Mouse (Mus musculus): Measurements from ENCODE around the gene Sash3. TPM values are rescaled to one million over a fixed set of nuclear protein-coding genes. Genes with fewer than 3 reads are reported as not detected.
A peak's percentile ranks its signal among the peaks of the same experiment; 100 is the strongest.

Gene Sash3
- polyA plus RNA-seq, 1 experiment from 2014 or later: 3.4 TPM

GRCm38 (mm10) chrX:48126903-48127476, 19.2 kb upstream of the Sash3 start:
- H3K9me3 ChIP-seq: no peaks in the 10 kb centered on the region
- 72% methylated on average over 6 of the region's 6 CpGs for WGBS
- H3K27me3 ChIP-seq (replicated peaks): no peaks in the 10 kb centered on the region
- H3K36me3 ChIP-seq: no peaks in the 10 kb centered on the region
- H3K27ac ChIP-seq: no peak overlapping the region
- no peaks in the 10 kb centered on the region for H3K4me1 ChIP-seq (replicated peaks)
- H3K4me2 ChIP-seq (replicated peaks): no peak overlapping the region
- ATAC-seq: no peak
- no peak overlapping the region for H3K9ac ChIP-seq
- no peak overlapping the region for H3K4me3 ChIP-seq (replicated peaks)

GRCm38 (mm10) chrX:48127502-48128218, 18.6 kb upstream of the Sash3 start:
- ATAC-seq: no peak
- 75% methylated on average over 6 of the region's 6 CpGs for WGBS
- H3K36me3 ChIP-seq: no peaks in the 10 kb centered on the region
- no peaks in the 10 kb centered on the region for H3K4me1 ChIP-seq (replicated peaks)
- no peak overlapping the region for H3K4me3 ChIP-seq (replicated peaks)
- no peak overlapping the region for H3K4me2 ChIP-seq (replicated peaks)
- H3K27me3 ChIP-seq (replicated peaks): no peaks in the 10 kb centered on the region
- no peak overlapping the region for H3K9ac ChIP-seq
- no peak overlapping the region for H3K27ac ChIP-seq
- H3K9me3 ChIP-seq: no peaks in the 10 kb centered on the region

- 83% methylated on average over 1 of the region's 1 CpGs for WGBS
- Histone ChIP-seq H3K36me3 (no peaks in the 10 kb centered on the region), H3K27ac (no peak overlapping the region), H3K4me2 (replicated peaks) (no peak overlapping the region), H3K4me1 (replicated peaks) (no peaks in the 10 kb centered on the region), H3K4me3 (replicated peaks) (no peak overlapping the region), H3K9ac (no peak overlapping the region), H3K9me3 (no peaks in the 10 kb centered on the region), H3K27me3 (replicated peaks) (no peaks in the 10 kb centered on the region)
- ATAC-seq: no peak
Measured at GRCm38 (mm10) chrX:48129167-48129566, 17.1 kb upstream of the Sash3 start.

- Histone ChIP-seq H3K4me2 (replicated peaks) (no peak overlapping the region), H3K36me3 (no peaks in the 10 kb centered on the region), H3K4me1 (replicated peaks) (no peaks in the 10 kb centered on the region), H3K27ac (no peak overlapping the region), H3K27me3 (replicated peaks) (no peaks in the 10 kb centered on the region), H3K9me3 (no peaks in the 10 kb centered on the region), H3K9ac (no peak overlapping the region), H3K4me3 (replicated peaks) (no peak overlapping the region)
- no peak for ATAC-seq
- 80% methylated on average over 4 of the region's 4 CpGs for WGBS
Measured at GRCm38 (mm10) chrX:48136935-48137334, 9.3 kb upstream of the Sash3 start.

GRCm38 (mm10) chrX:48138011-48138410, 8.2 kb upstream of the Sash3 start:
- H3K9me3 ChIP-seq: no peaks in the 10 kb centered on the region
- no peaks in the 10 kb centered on the region for H3K36me3 ChIP-seq
- no peak overlapping the region for H3K4me2 ChIP-seq (replicated peaks)
- no peak overlapping the region for H3K4me3 ChIP-seq (replicated peaks)
- H3K9ac ChIP-seq: no peak overlapping the region
- WGBS: 70% methylated on average over 6 of the region's 6 CpGs
- H3K4me1 ChIP-seq (replicated peaks): no peaks in the 10 kb centered on the region
- H3K27me3 ChIP-seq (replicated peaks): no peaks in the 10 kb centered on the region
- no peak overlapping the region for H3K27ac ChIP-seq
- ATAC-seq: no peak

GRCm38 (mm10) chrX:48138539-48139275, 7.5 kb upstream of the Sash3 start:
- H3K4me1 ChIP-seq (replicated peaks): no peaks in the 10 kb centered on the region
- H3K4me2 ChIP-seq (replicated peaks): no peak overlapping the region
- no peaks in the 10 kb centered on the region for H3K9me3 ChIP-seq
- ATAC-seq: no peak
- WGBS: 57% methylated on average over 7 of the region's 7 CpGs
- H3K27me3 ChIP-seq (replicated peaks): no peaks in the 10 kb centered on the region
- H3K36me3 ChIP-seq: no peaks in the 10 kb centered on the region
- H3K27ac ChIP-seq: no peak overlapping the region
- H3K4me3 ChIP-seq (replicated peaks): no peak overlapping the region
- H3K9ac ChIP-seq: no peak overlapping the region

GRCm38 (mm10) chrX:48139368-48140285, 6.6 kb upstream of the Sash3 start:
- WGBS: 59% methylated on average over 14 of the region's 14 CpGs
- Histone ChIP-seq H3K27me3 (replicated peaks) (no peaks in the 10 kb centered on the region), H3K36me3 (no peaks in the 10 kb centered on the region), H3K9me3 (no peaks in the 10 kb centered on the region), H3K4me1 (replicated peaks) (no peaks in the 10 kb centered on the region), H3K4me2 (replicated peaks) (no peak overlapping the region), H3K27ac (no peak overlapping the region), H3K9ac (no peak overlapping the region), H3K4me3 (replicated peaks) (no peak overlapping the region)
- ATAC-seq: no peak

GRCm38 (mm10) chrX:48140286-48140877, 5.9 kb upstream of the Sash3 start:
- WGBS: 40% methylated on average over 3 of the region's 3 CpGs

GRCm38 (mm10) chrX:48141481-48141880, 4.8 kb upstream of the Sash3 start:
- WGBS: 66% methylated on average over 6 of the region's 6 CpGs
- Histone ChIP-seq H3K4me2 (replicated peaks) (no peak overlapping the region), H3K9ac (no peak overlapping the region), H3K4me1 (replicated peaks) (no peaks in the 10 kb centered on the region), H3K9me3 (no peaks in the 10 kb centered on the region), H3K27me3 (replicated peaks) (no peaks in the 10 kb centered on the region), H3K27ac (no peak overlapping the region), H3K36me3 (no peaks in the 10 kb centered on the region), H3K4me3 (replicated peaks) (no peak overlapping the region)
- ATAC-seq: 0 out of 2 replicates have a peak, but pooled peaks have one; percentile 20

More at GRCm38 (mm10) chrX:48140286-48140877, 5.9 kb upstream of the Sash3 start:
- no peak overlapping the region for H3K4me3 ChIP-seq (replicated peaks)
- no peak for ATAC-seq
- no peaks in the 10 kb centered on the region for H3K27me3 ChIP-seq (replicated peaks)
- H3K9me3 ChIP-seq: no peaks in the 10 kb centered on the region
- H3K4me2 ChIP-seq (replicated peaks): no peak overlapping the region
- no peaks in the 10 kb centered on the region for H3K36me3 ChIP-seq
- no peak overlapping the region for H3K27ac ChIP-seq
- H3K4me1 ChIP-seq (replicated peaks): no peaks in the 10 kb centered on the region
- no peak overlapping the region for H3K9ac ChIP-seq

- Histone ChIP-seq H3K27me3 (replicated peaks) (no peaks in the 10 kb centered on the region), H3K9ac (no peak overlapping the region), H3K9me3 (no peaks in the 10 kb centered on the region), H3K4me2 (replicated peaks) (peak overlapping the region; percentile 53), H3K4me3 (replicated peaks) (peak overlapping the region; percentile 32), H3K4me1 (replicated peaks) (no peaks in the 10 kb centered on the region), H3K27ac (peak overlapping the region; percentile 60; the same call in 1 of the 2 replicates), H3K36me3 (no peaks in the 10 kb centered on the region)
- 46% methylated on average over 25 of the region's 26 CpGs for WGBS
- peak; percentile 83 for ATAC-seq
Measured at GRCm38 (mm10) chrX:48143415-48144335, 2.6 kb upstream of the Sash3 start.

GRCm38 (mm10) chrX:48147226-48147625, 990 bp downstream of the Sash3 start:
- no peak overlapping the region for H3K4me3 ChIP-seq (replicated peaks)
- no peak overlapping the region for H3K9ac ChIP-seq
- H3K36me3 ChIP-seq: no peaks in the 10 kb centered on the region
- no peak overlapping the region for H3K27ac ChIP-seq
- 81% methylated on average over 2 of the region's 2 CpGs for WGBS
- no peaks in the 10 kb centered on the region for H3K9me3 ChIP-seq
- ATAC-seq: no peak
- no peaks in the 10 kb centered on the region for H3K27me3 ChIP-seq (replicated peaks)
- no peak overlapping the region for H3K4me2 ChIP-seq (replicated peaks)
- no peaks in the 10 kb centered on the region for H3K4me1 ChIP-seq (replicated peaks)
